Mouse (Mus musculus): ENCODE results near the gene Arhgap11a. TPM values are rescaled to one million over a fixed set of nuclear protein-coding genes. Genes with fewer than 3 reads are reported as not detected.
A peak's percentile ranks its signal among the peaks of the same experiment; 100 is the strongest.

The Arhgap11a gene
- polyA plus RNA-seq, 1 experiment from 2014 or later, result 40.3 TPM

GRCm38 (mm10) chr2:113839488-113839887 lies 9.0 kb downstream of the Arhgap11a start:
- no peak overlapping the region for H3K27ac ChIP-seq
- no peaks in the 10 kb centered on the region for H3K9me3 ChIP-seq
- H3K9ac ChIP-seq, result no peak overlapping the region
- H3K27me3 ChIP-seq (replicated peaks), result no peaks in the 10 kb centered on the region
- H3K36me3 ChIP-seq, result peaks cover 48% of the 10 kb centered on the region
- H3K4me3 ChIP-seq, result no peak overlapping the region
- no peak for ATAC-seq (ENCODE audit: low FRiP score, low read depth)
- H3K4me1 ChIP-seq, result no peaks in the 10 kb centered on the region
- H3K4me2 ChIP-seq (replicated peaks), result no peak overlapping the region
- 82% methylated on average over 4 of the region's 4 CpGs for WGBS

GRCm38 (mm10) chr2:113835219-113835618 lies 13.2 kb downstream of the Arhgap11a start:
- Histone ChIP-seq H3K36me3 (peaks cover 40% of the 10 kb centered on the region), H3K27me3 (replicated peaks) (no peaks in the 10 kb centered on the region), H3K4me3 (no peak overlapping the region)

GRCm38 (mm10) chr2:113828943-113829882 lies 19.2 kb downstream of the Arhgap11a start, which contains the start of gene Scg5:
Gene Scg5, minus strand, starts transcription at chr2:113829121.
- Histone ChIP-seq H3K4me1 (peaks cover 25% of the 10 kb centered on the region), H3K36me3 (peaks cover 14% of the 10 kb centered on the region; the same call in 1 of the 2 replicates), H3K4me3 (peak within 1 kb of the TSS; percentile 46), H3K9me3 (no peaks in the 10 kb centered on the region), H3K27ac (peak within 1 kb of the TSS; percentile 64), H3K27me3 (replicated peaks) (no peaks in the 10 kb centered on the region), H3K9ac (peak within 1 kb of the TSS; percentile 54), H3K4me2 (replicated peaks) (peak within 1 kb of the TSS; percentile 66)
- WGBS, result 8% methylated on average over 23 of the region's 23 CpGs
- ATAC-seq (ENCODE audit: low FRiP score, low read depth), result peak; percentile 95

More at GRCm38 (mm10) chr2:113835219-113835618, 13.2 kb downstream of the Arhgap11a start:
- H3K4me2 ChIP-seq (replicated peaks), result no peak overlapping the region
- H3K9me3 ChIP-seq, result no peaks in the 10 kb centered on the region
- H3K27ac ChIP-seq, result no peak overlapping the region
- no peak overlapping the region for H3K9ac ChIP-seq
- H3K4me1 ChIP-seq, result no peaks in the 10 kb centered on the region
- no peak for ATAC-seq (ENCODE audit: low FRiP score, low read depth)
- 91% methylated on average over 3 of the region's 3 CpGs for WGBS

GRCm38 (mm10) chr2:113828086-113828942 lies 20.1 kb downstream of the Arhgap11a start:
- H3K27ac ChIP-seq, result peak overlapping the region; percentile 64
- no peaks in the 10 kb centered on the region for H3K9me3 ChIP-seq
- no peaks in the 10 kb centered on the region for H3K27me3 ChIP-seq (replicated peaks)
- peaks cover 6% of the 10 kb centered on the region; the same call in 1 of the 2 replicates for H3K36me3 ChIP-seq
- peaks cover 25% of the 10 kb centered on the region for H3K4me1 ChIP-seq
- ATAC-seq (ENCODE audit: low FRiP score, low read depth), result peak; percentile 93
- peak overlapping the region; percentile 46 for H3K4me3 ChIP-seq
- 8% methylated on average over 17 of the region's 17 CpGs for WGBS
- peak overlapping the region; percentile 54 for H3K9ac ChIP-seq
- H3K4me2 ChIP-seq (replicated peaks), result peak overlapping the region; percentile 66

- 0% methylated on average over 2 of the region's 2 CpGs for WGBS
- no peak overlapping the region for H3K4me3 ChIP-seq
- H3K4me2 ChIP-seq (replicated peaks), result no peak overlapping the region
- no peak for ATAC-seq (ENCODE audit: low FRiP score, low read depth)
- no peaks in the 10 kb centered on the region for H3K27me3 ChIP-seq (replicated peaks)
- no peak overlapping the region for H3K27ac ChIP-seq
- H3K9me3 ChIP-seq, result no peaks in the 10 kb centered on the region
- H3K9ac ChIP-seq, result no peak overlapping the region
- peaks cover 19% of the 10 kb centered on the region; the same call in 1 of the 2 replicates for H3K36me3 ChIP-seq
- H3K4me1 ChIP-seq, result peaks cover 25% of the 10 kb centered on the region
Observed at GRCm38 (mm10) chr2:113823909-113824308, 24.6 kb downstream of the Arhgap11a start.

- Histone ChIP-seq H3K4me1 (peaks cover 19% of the 10 kb centered on the region), H3K36me3 (peaks cover 24% of the 10 kb centered on the region; the same call in 1 of the 2 replicates), H3K27ac (no peak overlapping the region), H3K9ac (no peak overlapping the region), H3K4me3 (no peak overlapping the region), H3K27me3 (replicated peaks) (no peaks in the 10 kb centered on the region), H3K4me2 (replicated peaks) (no peak overlapping the region), H3K9me3 (no peaks in the 10 kb centered on the region)
- no peak for ATAC-seq (ENCODE audit: low FRiP score, low read depth)
- 99% methylated on average over 8 of the region's 8 CpGs for WGBS
Observed at GRCm38 (mm10) chr2:113822367-113822766, 26.1 kb downstream of the Arhgap11a start.

GRCm38 (mm10) chr2:113821176-113821734 lies 27.2 kb downstream of the Arhgap11a start:
- H3K4me2 ChIP-seq (replicated peaks), result no peak overlapping the region
- peaks cover 30% of the 10 kb centered on the region for H3K36me3 ChIP-seq
- no peak for ATAC-seq (ENCODE audit: low FRiP score, low read depth)
- H3K4me3 ChIP-seq, result no peak overlapping the region
- 93% methylated on average over 12 of the region's 12 CpGs for WGBS
- H3K4me1 ChIP-seq, result peaks cover 8% of the 10 kb centered on the region
- H3K9me3 ChIP-seq, result no peaks in the 10 kb centered on the region
- no peak overlapping the region for H3K27ac ChIP-seq
- H3K9ac ChIP-seq, result no peak overlapping the region
- no peaks in the 10 kb centered on the region for H3K27me3 ChIP-seq (replicated peaks)

GRCm38 (mm10) chr2:113820117-113820516 lies 28.3 kb downstream of the Arhgap11a start:
- Histone ChIP-seq H3K4me2 (replicated peaks) (no peak overlapping the region), H3K4me3 (no peak overlapping the region), H3K4me1 (peaks cover 3% of the 10 kb centered on the region; the same call in 1 of the 2 replicates), H3K9ac (no peak overlapping the region), H3K36me3 (peaks cover 30% of the 10 kb centered on the region), H3K9me3 (no peaks in the 10 kb centered on the region), H3K27me3 (replicated peaks) (no peaks in the 10 kb centered on the region), H3K27ac (no peak overlapping the region)
- 93% methylated on average over 15 of the region's 15 CpGs for WGBS
- ATAC-seq (ENCODE audit: low FRiP score, low read depth), result no peak

- no peak overlapping the region for H3K4me3 ChIP-seq
- no peak overlapping the region for H3K4me2 ChIP-seq (replicated peaks)
- ATAC-seq (ENCODE audit: low FRiP score, low read depth), result no peak
- no peaks in the 10 kb centered on the region for H3K27me3 ChIP-seq (replicated peaks)
- 75% methylated on average over 14 of the region's 14 CpGs for WGBS
- peaks cover 30% of the 10 kb centered on the region for H3K36me3 ChIP-seq
- no peaks in the 10 kb centered on the region for H3K9me3 ChIP-seq
- no peak overlapping the region for H3K27ac ChIP-seq
- no peak overlapping the region for H3K9ac ChIP-seq
- peaks cover 3% of the 10 kb centered on the region; the same call in 1 of the 2 replicates for H3K4me1 ChIP-seq
Observed at GRCm38 (mm10) chr2:113817681-113818606, 30.5 kb downstream of the Arhgap11a start.

GRCm38 (mm10) chr2:113807640-113808039 lies 40.8 kb downstream of the Arhgap11a start:
- Histone ChIP-seq H3K4me2 (replicated peaks) (no peak overlapping the region), H3K27me3 (replicated peaks) (no peaks in the 10 kb centered on the region), H3K27ac (no peak overlapping the region), H3K9ac (no peak overlapping the region), H3K4me3 (no peak overlapping the region), H3K9me3 (no peaks in the 10 kb centered on the region), H3K4me1 (no peaks in the 10 kb centered on the region), H3K36me3 (no peaks in the 10 kb centered on the region)
- ATAC-seq (ENCODE audit: low FRiP score, low read depth), result 0 out of 2 replicates have a peak, but pooled peaks have one; percentile 49
- 25% methylated on average over 9 of the region's 9 CpGs for WGBS
